Mouse (Mus musculus) MEL (cell line): Measurements from ENCODE around the gene Tbl2. TPM values are rescaled to one million over a fixed set of nuclear protein-coding genes. Genes with fewer than 3 reads are reported as not detected.

Experiments
- DNase-seq: peaks from one replicate; pipeline ENCODE4 v3.0.0; 2011; ENCODE audit warnings: low read depth, low spot score
- H3K27ac ChIP-seq: 2 replicates; pipeline ENCODE4 v1.5.1; 2012; ENCODE audit warnings: low read depth, mild to moderate bottlenecking, control low read depth, low read length, moderate library complexity; ENCODE audit not compliant: control insufficient read depth
- H3K27me3 ChIP-seq, 2 experiments: fragments of 150-350 bp in 1 of 2; sonication (generic) in 1 of 2; 2 replicates each; pipeline ENCODE4 v1.6.1; 2012; ENCODE audit warnings: low read length in 2 of 2, mild to moderate bottlenecking in 2 of 2, improper control_type of control experiment in 1 of 2, moderate library complexity in 1 of 2; ENCODE audit not compliant: insufficient read depth in 2 of 2, control insufficient read depth in 1 of 2
- H3K36me3 ChIP-seq, 2 experiments: 2 replicates each; pipeline ENCODE4 v1.6.1; 2012 to 2014; ENCODE audit warnings: low read length in 2 of 2, improper control_type of control experiment in 1 of 2, inconsistent platforms in 1 of 2, mild to moderate bottlenecking in 1 of 2; ENCODE audit not compliant: insufficient read depth in 2 of 2, control insufficient read depth in 1 of 2
- H3K4me1 ChIP-seq, 2 experiments: fragments of 150-350 bp in 1 of 2; sonication (generic) in 1 of 2; 2 replicates each; pipeline ENCODE4 v1.6.1; 2012; ENCODE audit warnings: low read length in 2 of 2, improper control_type of control experiment in 1 of 2, mild to moderate bottlenecking in 1 of 2; ENCODE audit not compliant: insufficient read depth in 2 of 2, control insufficient read depth in 1 of 2
- H3K4me3 ChIP-seq, 2 experiments: fragments of 150-350 bp in 1 of 2; sonication (generic) in 1 of 2; 2 replicates each; pipeline ENCODE4 v1.5.1; 2012; ENCODE audit warnings: low read depth in 2 of 2, low read length in 2 of 2, mild to moderate bottlenecking in 2 of 2, moderate library complexity in 2 of 2, control low read depth in 1 of 2, improper control_type of control experiment in 1 of 2; ENCODE audit not compliant: control insufficient read depth in 1 of 2, insufficient read depth in 1 of 2
- H3K79me2 ChIP-seq: 2 replicates; pipeline ENCODE4 v1.6.1; 2012; ENCODE audit warnings: mild to moderate bottlenecking, low read length, moderate library complexity; ENCODE audit not compliant: control insufficient read depth, poor library complexity, insufficient read depth
- H3K9ac ChIP-seq: 2 replicates; pipeline ENCODE4 v1.6.1; 2012; ENCODE audit warnings: low read depth, mild to moderate bottlenecking, control low read depth, low read length, moderate library complexity; ENCODE audit not compliant: control insufficient read depth, poor library complexity, severe bottlenecking
- H3K9me3 ChIP-seq: fragments of 150-350 bp; sonication (generic); replicated peaks from 2 replicates; pipeline ENCODE4 v1.6.1; 2012; ENCODE audit warnings: mild to moderate bottlenecking, low read length, improper control_type of control experiment, moderate library complexity; ENCODE audit not compliant: insufficient read depth
- CHD1 ChIP-seq: IDR thresholded peaks from 2 replicates; pipeline ENCODE4 v1.6.1; 2012; ENCODE audit warnings: low read depth, mild to moderate bottlenecking, inconsistent platforms, low read length, improper control_type of control experiment
- CTCF ChIP-seq, 3 experiments: IDR thresholded peaks in 2 of 3; conservative IDR thresholded peaks in 1 of 3; 2 replicates each; pipeline ENCODE4 v1.5.1; 2011 to 2012; ENCODE audit warnings: low read length in 3 of 3, low read depth in 2 of 3, mild to moderate bottlenecking in 2 of 3, improper control_type of control experiment in 1 of 3, inconsistent platforms in 1 of 3, mixed read lengths in 1 of 3, moderate library complexity in 1 of 3; ENCODE audit not compliant: control insufficient read depth in 1 of 3, insufficient read depth in 1 of 3, poor library complexity in 1 of 3, severe bottlenecking in 1 of 3
- E2F4 ChIP-seq: IDR thresholded peaks from 2 replicates; pipeline ENCODE4 v1.6.1; 2011; ENCODE audit warnings: low read depth, low read length, improper control_type of control experiment, borderline replicate concordance
- EP300 ChIP-seq, 2 experiments: IDR thresholded peaks; 2 replicates each; pipeline ENCODE4 v1.6.1; 2011; ENCODE audit warnings: improper control_type of control experiment in 2 of 2, low read length in 2 of 2, low read depth in 1 of 2, mild to moderate bottlenecking in 1 of 2
- ETS1 ChIP-seq: IDR thresholded peaks from 2 replicates; pipeline ENCODE4 v1.6.1; 2012; ENCODE audit warnings: low read depth, mild to moderate bottlenecking, inconsistent platforms, low read length, improper control_type of control experiment, moderate library complexity
- GABPA ChIP-seq: IDR thresholded peaks from 2 replicates; pipeline ENCODE4 v1.6.1; 2012; ENCODE audit warnings: low read depth, mild to moderate bottlenecking, inconsistent platforms, low read length, improper control_type of control experiment, moderate library complexity
- HCFC1 ChIP-seq: IDR thresholded peaks from 2 replicates; pipeline ENCODE4 v1.6.1; 2012; ENCODE audit warnings: low read depth, mild to moderate bottlenecking, inconsistent platforms, low read length, improper control_type of control experiment, moderate library complexity
- JUND ChIP-seq: IDR thresholded peaks from 2 replicates; pipeline ENCODE4 v1.6.1; 2011; ENCODE audit warnings: low read depth, mild to moderate bottlenecking, improper control_type of control experiment, low read length
- MAFK ChIP-seq: IDR thresholded peaks from 2 replicates; pipeline ENCODE4 v1.6.1; 2011; ENCODE audit warnings: low read depth, mild to moderate bottlenecking, low read length, improper control_type of control experiment, borderline replicate concordance
- MAX ChIP-seq: IDR thresholded peaks from 2 replicates; pipeline ENCODE4 v1.6.1; 2011; ENCODE audit warnings: low read length, improper control_type of control experiment
- MAZ ChIP-seq: IDR thresholded peaks from 2 replicates; pipeline ENCODE4 v1.6.1; 2012; ENCODE audit warnings: low read depth, mild to moderate bottlenecking, inconsistent platforms, low read length, improper control_type of control experiment
- MEF2A ChIP-seq: IDR thresholded peaks from 2 replicates; pipeline ENCODE4 v1.6.1; 2014; ENCODE audit warnings: low read depth, mild to moderate bottlenecking, inconsistent platforms, low read length, improper control_type of control experiment; ENCODE audit not compliant: poor library complexity, insufficient replicate concordance, severe bottlenecking; ENCODE audit errors: extremely low read depth
- MXI1 ChIP-seq: IDR thresholded peaks from 2 replicates; pipeline ENCODE4 v1.6.1; 2011; ENCODE audit warnings: mild to moderate bottlenecking, low read depth, low read length, improper control_type of control experiment
- NELFE ChIP-seq: IDR thresholded peaks from 2 replicates; pipeline ENCODE4 v1.6.1; 2011; ENCODE audit warnings: low read depth, low read length, improper control_type of control experiment
- NRF1 ChIP-seq: IDR thresholded peaks from 2 replicates; pipeline ENCODE4 v1.6.1; 2014; ENCODE audit warnings: low read depth, mild to moderate bottlenecking, inconsistent platforms, low read length, improper control_type of control experiment, moderate library complexity; ENCODE audit not compliant: poor library complexity, insufficient read depth, severe bottlenecking
- POLR2AphosphoS2 ChIP-seq: IDR thresholded peaks from 2 replicates; pipeline ENCODE4 v1.6.1; 2011; ENCODE audit warnings: low read length, improper control_type of control experiment
- POLR2AphosphoS5 ChIP-seq: IDR thresholded peaks from 2 replicates; pipeline ENCODE4 v1.6.1; 2012; ENCODE audit warnings: low read depth, borderline replicate concordance, mild to moderate bottlenecking, inconsistent platforms, low read length, moderate library complexity, mixed read lengths
- RAD21 ChIP-seq: IDR thresholded peaks from 2 replicates; pipeline ENCODE4 v1.6.1; 2011; ENCODE audit warnings: mild to moderate bottlenecking, low read depth, low read length, improper control_type of control experiment
- RCOR1 ChIP-seq: IDR thresholded peaks from 2 replicates; pipeline ENCODE4 v1.6.1; 2012; ENCODE audit warnings: low read depth, mild to moderate bottlenecking, inconsistent platforms, low read length, improper control_type of control experiment
- TAL1 ChIP-seq: IDR thresholded peaks from 2 replicates; pipeline ENCODE4 v1.6.1; 2012; ENCODE audit warnings: mild to moderate bottlenecking, inconsistent platforms, low read length, moderate library complexity, mixed read lengths
- TBP ChIP-seq: IDR thresholded peaks from 2 replicates; pipeline ENCODE4 v1.8.0; 2011; ENCODE audit warnings: low read depth, low read length, improper control_type of control experiment
- TCF12 ChIP-seq: IDR thresholded peaks from 2 replicates; pipeline ENCODE4 v1.6.1; 2014; ENCODE audit warnings: low read depth, mild to moderate bottlenecking, inconsistent platforms, low read length, improper control_type of control experiment, moderate library complexity
- UBTF ChIP-seq: IDR thresholded peaks from 2 replicates; pipeline ENCODE4 v1.6.1; 2012; ENCODE audit warnings: low read depth, mild to moderate bottlenecking, inconsistent platforms, low read length, improper control_type of control experiment, moderate library complexity, borderline replicate concordance; ENCODE audit not compliant: insufficient read depth
- USF1 ChIP-seq: IDR thresholded peaks from 2 replicates; pipeline ENCODE4 v1.6.1; 2014; ENCODE audit warnings: low read depth, mild to moderate bottlenecking, inconsistent platforms, low read length, improper control_type of control experiment, moderate library complexity
- USF2 ChIP-seq, 2 experiments: IDR thresholded peaks; 2 replicates each; pipeline ENCODE4 v1.6.1; 2011 to 2012; ENCODE audit warnings: improper control_type of control experiment in 2 of 2, low read length in 2 of 2, borderline replicate concordance in 1 of 2, inconsistent platforms in 1 of 2, low read depth in 1 of 2, mild to moderate bottlenecking in 1 of 2; ENCODE audit not compliant: insufficient read depth in 1 of 2
- ZC3H11A ChIP-seq: IDR thresholded peaks from 2 replicates; pipeline ENCODE4 v1.6.1; 2012; ENCODE audit warnings: low read depth, mild to moderate bottlenecking, inconsistent platforms, low read length, improper control_type of control experiment
- ZMIZ1 ChIP-seq: IDR thresholded peaks from 2 replicates; pipeline ENCODE4 v1.6.1; 2012; ENCODE audit warnings: low read depth, mild to moderate bottlenecking, inconsistent platforms, low read length, improper control_type of control experiment, moderate library complexity
- polyA plus RNA-seq, 2 experiments: library from polyadenylated mRNA; stranded (reverse) in 1 of 2; unstranded in 1 of 2; fragments of >175 nt in 1 of 2; fragments of >200 nt in 1 of 2; gene quantifications; 2 replicates each; pipeline versions ENCODE4 v1.2.1 to v1.2.4; 2012; ENCODE audit warnings: low replicate concordance in 2 of 2, low read depth in 1 of 2; ENCODE audit not compliant: insufficient read length in 2 of 2, insufficient read depth in 1 of 2, missing spikeins in 1 of 2
- total RNA-seq: library from RNA; depleted of rRNA; stranded (reverse); fragments of 300-350 nt; gene quantifications from 2 replicates; pipeline ENCODE4 v1.2.3, GENCODE M21; 2012

Gene Tbl2
- total and polyA plus RNA-seq, 3 experiments = 20.5 to 30.3 TPM; not detected in 1

DNA sequence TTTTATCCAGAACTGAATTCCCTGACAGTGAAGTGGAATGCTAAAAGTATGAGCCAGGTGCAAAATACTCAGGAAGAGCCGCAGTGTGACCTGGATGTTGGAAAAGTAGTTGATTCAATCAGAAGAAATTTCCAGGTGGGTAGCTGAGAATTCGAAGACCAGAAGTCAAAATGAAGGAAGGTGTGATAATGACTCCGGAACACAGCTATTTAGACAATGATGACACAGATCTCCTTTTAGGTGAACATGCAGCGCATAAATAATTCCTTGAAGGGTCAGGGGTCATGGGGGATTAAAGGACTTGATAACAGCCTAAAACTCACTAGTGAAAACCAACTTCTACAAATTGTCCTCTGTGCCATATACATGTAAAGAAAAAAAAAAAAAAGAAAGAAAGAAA lies 18.0 kb downstream of the Tbl2 start:
- Histone ChIP-seq H3K9me3 (no peaks in the 10 kb centered on the region), H3K27ac (no peak overlapping the region), H3K4me3 (no peak overlapping the region), H3K4me1 (peaks cover 3 to 15% of the 10 kb centered on the region in 2 experiments; a peak in 3 of 4 replicates), H3K9ac (peak overlapping the region; percentile 96; the same call in 1 of the 2 replicates), H3K36me3 (peaks cover 1 to 14% of the 10 kb centered on the region in 2 experiments; a peak in 2 of 4 replicates), H3K27me3 (no peaks in the 10 kb centered on the region), H3K79me2 (peaks cover 19% of the 10 kb centered on the region)
- no peak for DNase-seq
- no peak for TF ChIP-seq RAD21
- TF ChIP-seq CHD1 = 0 out of 2 replicates have a peak, but pooled peaks have one; percentile 4

DNA sequence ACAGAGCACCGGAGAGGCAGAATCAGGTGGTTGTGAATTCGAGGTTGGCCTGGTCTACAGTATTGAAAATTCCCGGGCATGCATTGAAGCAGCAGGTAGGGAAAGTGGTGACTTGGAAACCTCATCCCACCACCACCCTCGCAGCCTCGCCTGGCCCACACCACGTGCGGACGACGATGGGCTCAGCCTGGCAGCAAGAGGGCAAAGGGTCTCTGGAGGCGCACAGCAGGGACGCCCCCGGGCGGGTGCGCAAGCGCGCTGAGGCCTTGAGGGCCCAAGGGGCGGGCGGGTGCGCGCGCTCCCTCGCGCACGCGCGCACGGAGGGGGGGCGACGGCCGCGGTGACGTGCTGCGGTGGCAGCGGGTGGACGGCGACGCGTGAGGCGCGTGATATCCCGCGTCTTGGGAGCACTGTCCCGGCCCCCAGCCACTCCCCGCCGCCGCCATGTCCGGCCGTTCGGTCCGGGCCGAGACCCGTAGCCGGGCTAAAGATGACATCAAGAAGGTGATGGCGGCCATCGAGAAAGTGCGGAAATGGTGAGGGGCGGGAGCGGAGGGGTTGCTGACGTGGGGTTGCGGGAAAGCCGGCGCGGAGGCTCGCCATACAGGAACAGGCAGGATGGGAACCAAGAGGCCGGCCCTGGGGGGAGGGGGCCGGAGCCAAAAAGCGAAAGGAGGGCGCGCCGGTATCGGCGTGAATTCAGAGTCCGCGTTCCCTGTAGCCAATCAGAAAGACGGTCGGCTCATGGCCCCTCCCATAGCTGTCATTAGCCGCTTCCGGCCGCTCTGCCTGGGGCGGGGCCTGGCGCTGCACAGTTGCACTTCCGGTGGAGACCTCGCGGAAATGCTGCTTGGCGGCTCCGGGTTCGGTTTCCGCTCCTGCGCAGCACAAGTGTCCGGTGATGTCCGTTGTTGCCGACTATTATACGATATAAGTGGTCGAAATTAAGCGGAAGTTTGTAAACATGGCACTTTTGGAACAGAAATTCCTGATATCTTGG lies 18.9 kb downstream of the Tbl2 start, which contains the start of gene Bcl7b:
Gene Bcl7b (plus strand): TSS at position 221 of the 1,000 bp plus-strand sequence.
- Histone ChIP-seq H3K9ac (peak within 1 kb of the TSS; percentile 96), H3K79me2 (peaks cover 19% of the 10 kb centered on the region), H3K4me3 (peak within 1 kb of the TSS; percentile 86 to 95), H3K36me3 (peaks cover 1 to 14% of the 10 kb centered on the region in 2 experiments; a peak in 2 of 4 replicates), H3K27me3 (no peaks in the 10 kb centered on the region), H3K27ac (peak within 1 kb of the TSS; percentile 92), H3K4me1 (peaks cover 3 to 15% of the 10 kb centered on the region in 2 experiments; a peak in 3 of 4 replicates), H3K9me3 (no peaks in the 10 kb centered on the region)
- peak; percentile 98 for DNase-seq
- TF ChIP-seq ETS1 (no peak; the same call in 1 of the 2 replicates), E2F4 (peak; percentile 69; the same call in 1 of the 2 replicates), NELFE (peak; percentile 70), HCFC1 (peak; percentile 88), USF1 (peak; percentile 23; the same call in 1 of the 2 replicates), GABPA (no peak), MAX (peak; percentile 96), CTCF (IDR thresholded peaks at IDR 0.05 in 2 of 3, conservative IDR thresholded peaks at IDR 0.05 in 1 of 3; ENCODE audit: control insufficient read depth in 1 of 3, insufficient read depth in 1 of 3, low read depth in 2 of 3, low read length in 3 of 3, poor library complexity in 1 of 3, severe bottlenecking in 1 of 3) (no peak), UBTF (no peak), NRF1 (peak; percentile 90), MXI1 (0 out of 2 replicates have a peak, but pooled peaks have one; percentile 43), USF2 (IDR thresholded peaks at IDR 0.05; ENCODE audit: borderline replicate concordance in 1 of 2, insufficient read depth in 1 of 2, low read depth in 1 of 2, low read length in 2 of 2) (no peak), MAZ (peak; percentile 80; the same call in 1 of the 2 replicates), RCOR1 (no peak), ZC3H11A (no peak), MAFK (no peak), TBP (peak; percentile 12; the same call in 1 of the 2 replicates), POLR2AphosphoS5 (no peak), TAL1 (no peak), MEF2A (no peak), EP300 (IDR thresholded peaks at IDR 0.05; ENCODE audit: low read depth in 1 of 2, low read length in 2 of 2) (0 out of 4 replicates have a peak, but pooled peaks of 1 of the 2 experiments have one; percentile 12), JUND (no peak), TCF12 (0 out of 2 replicates have a peak, but pooled peaks have one; percentile 59), ZMIZ1 (peak; percentile 82), POLR2AphosphoS2 (peak; percentile 76; the same call in 1 of the 2 replicates)
